Mouse (Mus musculus) forebrain, postnatal 0 days (tissue): ENCODE measurements around the gene Krt8. TPM values are rescaled to one million over a fixed set of nuclear protein-coding genes. Genes with fewer than 3 reads are reported as not detected.

ENCODE experiments used
- ATAC-seq: fragments of 200-750 bp; cut with Nextera tagmentation; 2 replicates; pipeline ENCODE4 v1.8.0; 2017; ENCODE audit warnings: mild to moderate bottlenecking, moderate library complexity
- DNase-seq: peaks from one replicate; pipeline ENCODE4 v3.0.0-alpha.2; 2015
- H3K27ac ChIP-seq: fragments of 300-500 bp; sonication (generic); 2 replicates; pipeline ENCODE4 v1.5.1; 2014; ENCODE audit warnings: low read depth, mild to moderate bottlenecking, antibody characterized with exemption, low read length, moderate library complexity, mixed read lengths
- H3K27me3 ChIP-seq: fragments of 300-500 bp; sonication (generic); 2 replicates; pipeline ENCODE4 v1.6.1; 2014; ENCODE audit warnings: mild to moderate bottlenecking, low read length, mixed read lengths; ENCODE audit not compliant: insufficient read depth
- H3K36me3 ChIP-seq: fragments of 300-500 bp; sonication (generic); 2 replicates; pipeline ENCODE4 v1.6.1; 2014; ENCODE audit warnings: mild to moderate bottlenecking, moderate library complexity; ENCODE audit not compliant: insufficient read depth
- H3K4me1 ChIP-seq: fragments of 300-500 bp; sonication (generic); 2 replicates; pipeline ENCODE4 v1.6.1; 2014; ENCODE audit warnings: antibody characterized with exemption; ENCODE audit not compliant: insufficient read depth
- H3K4me2 ChIP-seq: fragments of 300-500 bp; sonication (generic); 2 replicates; pipeline ENCODE4 v1.6.1; 2014; ENCODE audit warnings: low read depth, mild to moderate bottlenecking, moderate library complexity
- H3K4me3 ChIP-seq: fragments of 300-500 bp; sonication (generic); 2 replicates; pipeline ENCODE4 v1.5.1; 2014; ENCODE audit warnings: low read depth, low read length, mixed read lengths
- H3K9ac ChIP-seq: fragments of 300-500 bp; sonication (generic); 2 replicates; pipeline ENCODE4 v1.6.1; 2014; ENCODE audit warnings: mild to moderate bottlenecking
- H3K9me3 ChIP-seq: fragments of 300-500 bp; sonication (generic); 2 replicates; pipeline ENCODE4 v1.6.1; 2016; ENCODE audit warnings: low read length
- CTCF ChIP-seq: sonication (generic); IDR thresholded peaks from 2 replicates; pipeline ENCODE4 v1.5.1; 2016; ENCODE audit warnings: antibody characterized with exemption, control low read depth, low read depth
- WGBS: fragments of 180-500 bp; shearing (Covaris S2); extraction: QIAGEN DNeasy Blood & Tissue Kit; methylation state at CpG from one replicate; pipeline ENCODE4 v1.1.7; 2014; 5-methylcytosine and 5-hydroxymethylcytosine counted together
- polyA plus RNA-seq: library from polyadenylated mRNA; unstranded; fragments of >200 nt; fragmentation: Nextera tagmentation; extraction: Ambion mirVana; gene quantifications from 2 replicates; pipeline ENCODE4 v1.2.1, GENCODE M21; 2015
- total RNA-seq: library from RNA; depleted of rRNA; stranded (reverse); fragments of >200 nt; gene quantifications from 2 replicates; pipeline ENCODE4 v1.2.3, GENCODE M21; 2014

Krt8 gene
- total and polyA plus RNA-seq, 2 experiments from 2014 or later: 2.2 to 3.9 TPM

GRCm38 (mm10) chr15:102007097-102008069 lies 3.1 kb upstream of the Krt8 start:
- Histone ChIP-seq H3K9ac (no peak overlapping the region), H3K4me2 (no peak overlapping the region), H3K4me1 (no peaks in the 10 kb centered on the region), H3K36me3 (no peaks in the 10 kb centered on the region), H3K4me3 (no peak overlapping the region), H3K9me3 (no peaks in the 10 kb centered on the region), H3K27me3 (peaks cover 21% of the 10 kb centered on the region), H3K27ac (no peak overlapping the region)
- DNase-seq (peak; percentile 49), ATAC-seq (peak; percentile 65)
- 35% methylated on average over 12 of the region's 12 CpGs for WGBS
- TF ChIP-seq CTCF: no peak

GRCm38 (mm10) chr15:102006317-102006716 lies 2.0 kb upstream of the Krt8 start:
- Histone ChIP-seq H3K4me3 (no peak overlapping the region), H3K27me3 (peaks cover 26% of the 10 kb centered on the region), H3K4me1 (no peaks in the 10 kb centered on the region), H3K4me2 (no peak overlapping the region), H3K36me3 (no peaks in the 10 kb centered on the region), H3K27ac (no peak overlapping the region), H3K9ac (no peak overlapping the region), H3K9me3 (no peaks in the 10 kb centered on the region)
- no peak for DNase-seq
- TF ChIP-seq CTCF: no peak
- 43% methylated on average over 11 of the region's 11 CpGs for WGBS
- ATAC-seq: no peak

DNA sequence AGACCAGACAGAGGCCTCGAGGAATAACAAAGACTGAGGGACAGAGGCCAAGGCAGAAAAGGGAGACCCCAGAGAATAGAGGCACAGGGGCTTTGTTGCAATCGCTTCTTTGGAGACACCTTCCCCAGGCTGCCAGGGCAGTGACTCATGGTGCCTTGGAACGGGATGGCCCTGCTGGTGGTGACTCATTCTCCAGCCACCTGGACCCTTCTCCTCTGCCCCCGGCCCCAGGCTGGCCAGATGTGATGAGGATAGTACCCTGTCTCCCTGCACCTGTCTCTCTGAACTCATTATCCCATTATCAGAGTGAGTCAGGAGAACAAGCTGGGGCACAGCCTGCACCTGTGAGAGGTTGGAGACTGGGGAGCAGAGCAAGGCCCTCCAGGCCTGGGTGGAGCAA lies 1.0 kb upstream of the Krt8 start:
- no peaks in the 10 kb centered on the region for H3K4me1 ChIP-seq
- no peak overlapping the region for H3K4me2 ChIP-seq
- H3K27ac ChIP-seq: no peak overlapping the region
- ATAC-seq (no peak), DNase-seq (no peak)
- H3K27me3 ChIP-seq: peaks cover 26% of the 10 kb centered on the region
- TF ChIP-seq CTCF: no peak
- H3K4me3 ChIP-seq: no peak overlapping the region
- H3K36me3 ChIP-seq: no peaks in the 10 kb centered on the region
- no peak overlapping the region for H3K9ac ChIP-seq
- WGBS: 42% methylated on average over 4 of the region's 4 CpGs
- H3K9me3 ChIP-seq: no peaks in the 10 kb centered on the region

GRCm38 (mm10) chr15:102003516-102003915 lies 766 bp downstream of the Krt8 start:
- 26% methylated on average over 12 of the region's 12 CpGs for WGBS
- no peak overlapping the region for H3K9ac ChIP-seq
- DNase-seq (no peak), ATAC-seq (no peak)
- no peaks in the 10 kb centered on the region for H3K9me3 ChIP-seq
- no peak for TF ChIP-seq CTCF
- no peaks in the 10 kb centered on the region for H3K36me3 ChIP-seq
- peaks cover 26% of the 10 kb centered on the region for H3K27me3 ChIP-seq
- no peak overlapping the region for H3K4me2 ChIP-seq
- no peaks in the 10 kb centered on the region for H3K4me1 ChIP-seq
- no peak overlapping the region for H3K27ac ChIP-seq
- 0 out of 2 replicates have a peak overlapping the region, but pooled peaks have one; percentile 19 for H3K4me3 ChIP-seq

DNA sequence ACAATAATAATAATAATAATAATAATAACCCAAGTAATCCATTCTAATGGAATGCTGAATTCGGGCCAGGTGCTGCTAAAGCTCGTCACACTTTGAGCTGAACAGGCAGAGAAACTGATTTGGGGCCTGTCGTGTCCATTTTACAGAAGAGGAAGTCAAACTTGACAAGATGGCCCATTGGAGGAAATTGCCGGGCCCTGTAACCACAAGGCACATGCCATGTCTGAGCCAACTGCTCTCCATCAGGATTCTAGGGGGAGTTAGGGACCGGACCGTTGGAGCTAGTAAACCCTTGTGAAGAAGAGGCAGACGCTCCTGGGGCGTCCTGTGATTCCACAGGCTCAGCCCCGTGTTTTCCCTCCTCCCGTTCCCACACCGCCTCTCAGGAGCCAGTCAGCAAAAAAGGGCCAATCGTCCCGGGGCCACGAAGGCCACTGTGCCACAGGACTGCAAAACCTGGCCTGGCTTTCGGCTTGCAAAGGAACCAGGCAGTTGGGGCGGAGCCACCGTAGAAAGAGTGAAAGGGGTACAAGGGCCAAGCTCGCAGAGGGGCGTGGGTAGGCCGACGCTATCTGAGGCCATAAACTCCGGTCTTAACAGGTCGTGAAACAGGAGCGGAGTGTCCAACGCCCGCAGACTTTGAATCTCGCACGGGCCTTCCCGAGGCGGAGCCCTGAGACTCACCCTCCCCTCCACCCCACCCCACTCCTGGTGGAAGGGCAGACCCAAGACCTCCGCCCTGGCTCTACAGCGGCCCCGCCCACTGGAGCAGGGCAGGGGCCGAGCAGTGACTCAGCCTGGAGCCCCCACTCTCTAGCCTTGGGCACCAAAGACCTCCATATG lies 1.4 kb downstream of the Krt8 start:
- Histone ChIP-seq H3K4me1 (no peaks in the 10 kb centered on the region), H3K27me3 (peaks cover 26% of the 10 kb centered on the region), H3K9me3 (no peaks in the 10 kb centered on the region), H3K4me2 (peak overlapping the region; percentile 21), H3K27ac (no peak overlapping the region), H3K4me3 (0 out of 2 replicates have a peak overlapping the region, but pooled peaks have one; percentile 19), H3K36me3 (no peaks in the 10 kb centered on the region), H3K9ac (no peak overlapping the region)
- ATAC-seq (peak; percentile 32), DNase-seq (no peak)
- no peak for TF ChIP-seq CTCF
- 6% methylated on average over 34 of the region's 34 CpGs for WGBS

DNA sequence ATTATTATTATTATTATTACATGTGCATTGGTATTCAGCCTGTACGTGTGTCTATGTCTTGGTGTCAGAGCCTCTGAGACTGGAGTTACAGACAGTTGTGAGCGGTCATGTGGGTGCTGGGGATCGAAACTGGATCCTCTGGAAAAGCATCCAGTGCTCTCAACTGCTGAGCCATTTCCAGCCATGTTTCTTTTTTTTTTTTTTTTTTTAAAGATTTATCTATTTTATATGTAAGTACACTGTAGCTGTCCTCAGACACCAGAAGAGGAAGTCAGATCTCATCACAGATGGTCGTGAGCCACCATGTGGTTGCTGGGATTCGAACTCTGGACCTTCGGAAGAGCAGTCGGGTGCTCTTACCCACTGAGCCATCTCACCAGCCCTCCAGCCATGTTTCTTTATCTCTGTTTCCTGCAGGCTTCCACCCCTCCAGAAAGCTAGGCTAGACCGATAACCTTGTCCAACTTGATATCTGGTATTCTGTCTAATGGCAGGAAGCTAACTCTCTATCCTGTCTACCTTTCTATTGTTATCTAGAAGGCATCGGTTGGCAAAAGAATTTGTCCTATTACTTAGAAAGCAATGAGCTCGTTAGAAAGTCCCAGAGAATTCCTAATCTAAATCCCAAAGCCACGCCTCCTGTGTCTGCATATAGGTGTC lies 4.5 kb downstream of the Krt8 start:
- H3K4me2 ChIP-seq: no peak overlapping the region
- no peak overlapping the region for H3K4me3 ChIP-seq
- ATAC-seq: no peak
- WGBS: 90% methylated on average over 11 of the region's 11 CpGs
- no peak for DNase-seq
- TF ChIP-seq CTCF: no peak
- H3K4me1 ChIP-seq: no peaks in the 10 kb centered on the region
- no peak overlapping the region for H3K27ac ChIP-seq
- H3K36me3 ChIP-seq: no peaks in the 10 kb centered on the region
- no peak overlapping the region for H3K9ac ChIP-seq
- H3K27me3 ChIP-seq: peaks cover 23% of the 10 kb centered on the region
- H3K9me3 ChIP-seq: no peaks in the 10 kb centered on the region
